Mouse (Mus musculus) heart, embryonic 14.5 days (tissue): ENCODE measurements around the gene Usp34. TPM values are rescaled to one million over a fixed set of nuclear protein-coding genes. Genes with fewer than 3 reads are reported as not detected.
"Not testable (repeated sequence)": the region's sequence is repeated elsewhere in the genome, so short reads cannot be mapped to it uniquely, and the experiment has no call there.

Source experiments
- ATAC-seq: fragments of 200-750 bp; cut with Nextera tagmentation; 2 replicates; pipeline ENCODE4 v1.8.0; 2017; ENCODE audit warnings: low read depth, moderate TSS enrichment; ENCODE audit not compliant: insufficient number of reproducible peaks, insufficient read depth, low FRiP score
- H3K27ac ChIP-seq, 2 experiments: fragments of 200-500 bp in 1 of 2; fragments of 300-500 bp in 1 of 2; sonication (generic) in 1 of 2; replicated peaks in 1 of 2; 2 replicates each; pipeline ENCODE4 v1.5.1; 2012 to 2014; ENCODE audit warnings: low read depth in 2 of 2, low read length in 2 of 2, control low read depth in 1 of 2, mild to moderate bottlenecking in 1 of 2, mixed read lengths in 1 of 2; ENCODE audit not compliant: control insufficient read depth in 1 of 2, insufficient read depth in 1 of 2
- H3K27me3 ChIP-seq: fragments of 300-500 bp; sonication (generic); 2 replicates; pipeline ENCODE4 v1.6.1; 2014; ENCODE audit warnings: mild to moderate bottlenecking, low read length, control low read depth; ENCODE audit not compliant: control insufficient read depth, insufficient read depth
- H3K36me3 ChIP-seq: fragments of 300-500 bp; sonication (generic); 2 replicates; pipeline ENCODE4 v1.6.1; 2014; ENCODE audit warnings: mild to moderate bottlenecking, control low read depth, low read length, mixed read lengths; ENCODE audit not compliant: control insufficient read depth, insufficient read depth
- H3K4me1 ChIP-seq, 2 experiments: fragments of 200-500 bp in 1 of 2; fragments of 300-500 bp in 1 of 2; sonication (generic) in 1 of 2; 2 replicates each; pipeline ENCODE4 v1.6.1; 2012 to 2014; ENCODE audit warnings: low read length in 2 of 2, control low read depth in 1 of 2, mixed read lengths in 1 of 2; ENCODE audit not compliant: control insufficient read depth in 2 of 2, insufficient read depth in 2 of 2
- H3K4me2 ChIP-seq: fragments of 300-500 bp; sonication (generic); 2 replicates; pipeline ENCODE4 v1.6.1; 2014; ENCODE audit warnings: mild to moderate bottlenecking, low read length
- H3K4me3 ChIP-seq, 2 experiments: fragments of 200-500 bp in 1 of 2; fragments of 300-500 bp in 1 of 2; sonication (generic) in 1 of 2; 2 replicates each; pipeline ENCODE4 v1.5.1; 2012 to 2014; ENCODE audit warnings: low read length in 2 of 2, mild to moderate bottlenecking in 2 of 2, control low read depth in 1 of 2, low read depth in 1 of 2, moderate library complexity in 1 of 2; ENCODE audit not compliant: control insufficient read depth in 1 of 2, insufficient read depth in 1 of 2
- H3K9ac ChIP-seq: fragments of 300-500 bp; sonication (generic); 2 replicates; pipeline ENCODE4 v1.6.1; 2014; ENCODE audit warnings: mild to moderate bottlenecking, low read length
- H3K9me3 ChIP-seq: fragments of 300-500 bp; sonication (generic); 2 replicates; pipeline ENCODE4 v1.6.1; 2016; ENCODE audit warnings: low read length, control low read depth; ENCODE audit not compliant: control insufficient read depth
- WGBS: fragments of 180-500 bp; shearing (Covaris S2); extraction: QIAGEN DNeasy Blood & Tissue Kit; methylation state at CpG from one replicate; pipeline ENCODE4 v1.1.7; 2014; 5-methylcytosine and 5-hydroxymethylcytosine counted together
- polyA plus RNA-seq: library from polyadenylated mRNA; unstranded; fragments of >200 nt; fragmentation: Nextera tagmentation; extraction: Ambion mirVana; gene quantifications from 2 replicates; pipeline ENCODE4 v1.2.1, GENCODE M21; 2014

Gene Usp34
- polyA plus RNA-seq, 1 experiment from 2014 or later = 23.3 TPM

DNA sequence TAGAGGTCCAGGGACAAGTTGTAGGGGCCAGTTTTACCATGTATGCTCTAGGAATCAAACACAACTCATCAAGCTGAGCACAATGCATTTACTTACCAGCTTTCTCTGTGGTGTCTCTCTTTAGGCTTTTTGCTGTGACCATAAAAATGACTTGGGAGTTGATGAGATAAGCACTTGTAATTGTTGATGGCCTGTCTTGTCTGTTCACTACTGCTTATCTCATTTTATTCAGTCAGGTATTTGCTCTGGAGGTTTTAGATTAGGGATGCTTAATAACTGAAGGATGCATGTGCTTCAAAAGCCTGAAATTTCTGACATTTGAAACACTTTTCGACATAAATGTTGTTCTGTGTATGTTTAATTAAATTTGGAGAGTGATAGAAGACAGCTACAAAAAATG, 83.0 kb downstream of the Usp34 start:
- Histone ChIP-seq H3K4me3 (no peak overlapping the region), H3K9ac (no peak overlapping the region), H3K9me3 (no peaks in the 10 kb centered on the region), H3K4me2 (no peak overlapping the region), H3K27me3 (no peaks in the 10 kb centered on the region), H3K27ac (no peak overlapping the region), H3K36me3 (peaks cover 68% of the 10 kb centered on the region), H3K4me1 (no peaks in the 10 kb centered on the region)
- no peak for ATAC-seq
- 89% methylated on average over 1 of the region's 1 CpGs for WGBS

DNA sequence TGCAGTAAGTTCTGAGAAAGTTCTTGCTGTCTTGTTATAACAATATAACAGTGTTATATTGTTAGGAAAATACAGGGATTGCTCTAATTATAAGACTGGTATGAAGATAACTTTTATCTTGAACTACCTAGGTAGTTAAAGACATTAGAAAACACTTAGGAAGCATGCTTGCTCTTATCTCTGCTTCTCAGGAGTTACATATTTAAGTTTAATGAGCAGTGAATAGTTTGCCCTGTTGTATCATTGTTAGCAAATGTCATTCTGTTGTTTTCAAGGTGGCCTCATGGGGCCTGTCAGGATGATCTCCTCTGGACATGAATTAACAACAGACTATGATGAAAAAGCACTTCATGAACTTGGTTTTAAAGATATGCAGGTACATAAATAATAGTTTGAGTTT, 85.9 kb downstream of the Usp34 start:
- H3K9ac ChIP-seq = no peak overlapping the region
- no peak overlapping the region for H3K4me3 ChIP-seq
- no peaks in the 10 kb centered on the region for H3K9me3 ChIP-seq
- ATAC-seq = no peak
- no peaks in the 10 kb centered on the region for H3K4me1 ChIP-seq
- H3K4me2 ChIP-seq = no peak overlapping the region
- peaks cover 68% of the 10 kb centered on the region for H3K36me3 ChIP-seq
- no peak overlapping the region for H3K27ac ChIP-seq
- no peaks in the 10 kb centered on the region for H3K27me3 ChIP-seq

GRCm38 (mm10) chr11:23396608-23397007, 89.9 kb downstream of the Usp34 start:
- H3K4me2 ChIP-seq = no peak overlapping the region
- H3K9ac ChIP-seq = no peak overlapping the region
- WGBS = 73% methylated on average over 4 of the region's 4 CpGs

DNA sequence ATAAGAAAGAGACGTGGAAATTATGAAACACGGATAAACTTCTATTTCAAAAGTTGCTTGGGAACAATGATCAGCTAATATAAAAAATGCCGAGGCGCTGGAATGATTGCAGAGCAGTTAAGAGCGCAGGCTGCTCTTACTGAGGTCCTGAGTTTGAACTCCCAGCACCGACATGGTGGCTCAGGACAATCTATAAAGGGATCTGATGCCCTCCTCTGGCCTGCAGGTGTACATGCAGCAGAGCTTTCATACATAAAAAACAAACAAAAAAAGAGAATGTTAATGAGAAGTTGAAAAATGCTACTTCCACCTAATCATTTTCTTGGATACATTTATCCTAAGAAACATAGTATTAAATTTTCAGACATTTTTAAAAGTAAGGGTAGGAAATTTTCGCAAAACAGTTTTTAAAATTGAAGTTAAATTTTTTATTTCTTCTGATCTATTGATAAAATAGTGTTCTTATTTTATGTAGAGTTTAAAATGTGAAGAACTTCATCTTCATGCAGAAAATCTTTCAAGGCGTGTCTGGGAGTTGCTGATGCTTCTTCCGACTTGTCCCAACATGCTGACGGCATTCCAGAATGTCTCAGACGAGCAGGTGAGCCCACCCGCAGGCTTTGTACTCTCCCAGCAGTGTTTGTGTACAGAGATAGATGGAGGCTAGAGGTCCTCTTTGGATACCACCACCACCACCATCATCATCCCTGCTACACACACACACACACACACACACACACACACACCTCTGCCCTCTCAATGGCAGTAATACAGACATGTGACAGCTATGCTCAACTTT, 94.5 kb downstream of the Usp34 start:
- H3K27ac ChIP-seq = no peak overlapping the region
- H3K9ac ChIP-seq = no peak overlapping the region
- no peak for ATAC-seq
- H3K4me3 ChIP-seq = no peak overlapping the region
- 89% methylated on average over 12 of the region's 12 CpGs for WGBS
- H3K9me3 ChIP-seq = no peaks in the 10 kb centered on the region
- peaks cover 70% of the 10 kb centered on the region for H3K36me3 ChIP-seq
- H3K27me3 ChIP-seq = no peaks in the 10 kb centered on the region
- no peak overlapping the region for H3K4me2 ChIP-seq
- no peaks in the 10 kb centered on the region for H3K4me1 ChIP-seq

More at GRCm38 (mm10) chr11:23396608-23397007, 89.9 kb downstream of the Usp34 start:
- no peak overlapping the region for H3K4me3 ChIP-seq
- ATAC-seq = no peak
- H3K36me3 ChIP-seq = peaks cover 70% of the 10 kb centered on the region
- H3K4me1 ChIP-seq = no peaks in the 10 kb centered on the region
- H3K9me3 ChIP-seq = no peaks in the 10 kb centered on the region
- H3K27ac ChIP-seq = no peak overlapping the region
- no peaks in the 10 kb centered on the region for H3K27me3 ChIP-seq

DNA sequence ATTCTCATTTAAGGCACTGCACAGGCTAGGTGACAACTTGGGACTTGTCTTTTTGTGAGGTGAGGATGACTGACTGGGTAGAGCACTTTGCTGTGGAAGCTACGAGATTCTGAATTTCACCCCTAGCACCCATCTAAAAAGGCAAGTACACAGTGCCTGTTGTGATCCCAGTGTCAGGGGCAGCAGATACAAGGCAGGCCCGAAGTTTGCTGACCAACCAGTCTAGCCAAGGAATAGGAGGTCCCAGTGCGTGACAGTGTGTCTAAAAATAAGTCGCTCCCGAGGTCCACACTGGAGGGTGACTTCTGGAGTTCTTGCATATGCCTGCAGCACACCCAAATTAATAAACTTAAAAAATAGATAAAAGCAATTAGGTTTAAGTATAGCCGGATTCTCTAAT, 121.6 kb downstream of the Usp34 start:
- Histone ChIP-seq H3K4me1 (peaks cover 0 to 4% of the 10 kb centered on the region in 2 experiments; a peak in 3 of 4 replicates), H3K4me2 (no peak overlapping the region), H3K9me3 (no peaks in the 10 kb centered on the region), H3K27ac (peak overlapping the region in 1 of 2 experiments; percentile 27; a peak in 3 of 4 replicates), H3K27me3 (no peaks in the 10 kb centered on the region), H3K36me3 (peaks cover 72% of the 10 kb centered on the region), H3K4me3 (no peak overlapping the region), H3K9ac (no peak overlapping the region)
- WGBS = 46% methylated on average over 6 of the region's 6 CpGs
- ATAC-seq = 0 out of 2 replicates have a peak, but pooled peaks have one; percentile 43

- Histone ChIP-seq H3K27me3 (no peaks in the 10 kb centered on the region), H3K27ac (no peak overlapping the region), H3K4me2 (no peak overlapping the region), H3K9me3 (no peaks in the 10 kb centered on the region), H3K9ac (no peak overlapping the region), H3K36me3 (peaks cover 84% of the 10 kb centered on the region), H3K4me3 (no peak overlapping the region), H3K4me1 (peaks cover 0 to 4% of the 10 kb centered on the region in 2 experiments; a peak in 3 of 4 replicates)
- 87% methylated on average over 2 of the region's 2 CpGs for WGBS
- no peak for ATAC-seq
These were observed 123.3 kb downstream of the Usp34 start for GRCm38 (mm10) chr11:23430013-23430412.

- H3K4me1 ChIP-seq = no peaks in the 10 kb centered on the region
These were observed 129.4 kb downstream of the Usp34 start for GRCm38 (mm10) chr11:23436076-23436475.

GRCm38 (mm10) chr11:23465862-23466261, 159.2 kb downstream of the Usp34 start:
- 93% methylated on average over 2 of the region's 2 CpGs for WGBS

More at GRCm38 (mm10) chr11:23436076-23436475, 129.4 kb downstream of the Usp34 start:
- H3K9me3 ChIP-seq = no peaks in the 10 kb centered on the region
- no peak for ATAC-seq
- 90% methylated on average over 2 of the region's 2 CpGs for WGBS
- peaks cover 91% of the 10 kb centered on the region for H3K36me3 ChIP-seq
- no peak overlapping the region for H3K4me3 ChIP-seq
- H3K27ac ChIP-seq = no peak overlapping the region
- H3K9ac ChIP-seq = no peak overlapping the region
- no peaks in the 10 kb centered on the region for H3K27me3 ChIP-seq
- no peak overlapping the region for H3K4me2 ChIP-seq

More at GRCm38 (mm10) chr11:23465862-23466261, 159.2 kb downstream of the Usp34 start:
- not testable (repeated sequence) for H3K27me3 ChIP-seq, H3K4me1 ChIP-seq, H3K27ac ChIP-seq, H3K4me2 ChIP-seq, ATAC-seq, H3K9me3 ChIP-seq, H3K9ac ChIP-seq, H3K4me3 ChIP-seq
- peaks cover 68% of the 10 kb centered on the region for H3K36me3 ChIP-seq
